Comparison of ENCODE assay signal across 17 mouse cellular contexts in the genomic region with DNA sequence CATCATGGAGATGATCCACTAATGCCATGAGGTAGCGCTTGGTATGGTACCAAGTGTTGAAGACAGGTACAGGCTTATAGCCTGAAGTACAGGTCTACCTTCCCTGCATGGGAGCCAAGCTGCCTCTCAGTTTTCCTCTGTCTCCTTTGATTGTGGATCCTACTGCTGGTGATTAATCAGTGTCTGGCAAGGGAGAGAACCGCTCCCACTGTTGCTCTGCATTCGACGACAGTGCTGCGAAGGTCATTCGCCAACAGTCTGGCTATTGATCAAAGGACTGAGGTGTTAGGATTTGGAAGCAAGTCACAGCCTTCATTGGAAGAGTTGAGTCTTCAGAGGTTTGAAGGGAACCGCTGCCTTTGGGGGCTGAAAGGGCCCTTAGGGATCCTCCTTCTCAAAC.
DNase-seq lines count a peak whose midpoint lies in the region; ATAC-seq and TF ChIP-seq lines count a peak whose summit lies in the region.
"Had no signal": no experiment of that assay in that cellular context is flagged by ENCODE, and none has a peak within 500 bp of the region (broad histone marks: within the 10 kb centered on the region; RNA-seq: fewer than 3 reads in every experiment).

No protein-coding gene starts in this region.

- no peaks in the 10 kb centered on the region for H3K9me3 ChIP-seq in intestine, embryonic 14.5 days (ENCODE audit: control insufficient read depth, low read length)
- no peaks in the 10 kb centered on the region for H3K9me3 ChIP-seq in intestine, embryonic 16.5 days (ENCODE audit: control insufficient read depth, low read length)
- no peaks in the 10 kb centered on the region for H3K9me3 ChIP-seq in lung, postnatal 0 days (ENCODE audit: low read length)
- H3K9me3 ChIP-seq: embryonic facial prominence, embryonic 10.5 days; embryonic facial prominence, embryonic 12.5 days; forebrain, embryonic 13.5 days; forebrain, embryonic 15.5 days had no signal

- 87% methylated on average over 7 of the region's 7 CpGs for WGBS in heart, adult 2 months
- WGBS in intestine, embryonic 14.5 days = 59% methylated on average over 7 of the region's 7 CpGs
- WGBS in intestine, embryonic 16.5 days = 73% methylated on average over 7 of the region's 7 CpGs
- 72% methylated on average over 7 of the region's 7 CpGs for WGBS in lung, postnatal 0 days

- peak; percentile 29 for DNase-seq in adrenal gland, adult 8-10 months
- DNase-seq in adrenal gland, postnatal 25 days = no peak
- peak; percentile 37 for DNase-seq in heart, adult 11 months
- DNase-seq in heart, adult 2 months = no peak
- peak; percentile 16 for DNase-seq in intestine, embryonic 14.5 days (ENCODE audit: low spot score)
- DNase-seq in lung, postnatal 0 days (ENCODE audit: low spot score) = no peak
- DNase-seq: cerebellum, adult 11-12 months; cerebellum, adult 2 months; cerebellum, adult 9-10 months; cerebellum, postnatal 10 days; cerebellum, postnatal 25 days; forebrain, postnatal 0 days had no signal

- no peak for TF ChIP-seq CTCF in heart, adult 2 months (IDR thresholded peaks at IDR 0.05)
- no peak for TF ChIP-seq CTCF in lung, postnatal 0 days (IDR thresholded peaks at IDR 0.05)

- H3K79me2 ChIP-seq in heart, adult 2 months (replicated peaks; ENCODE audit: control insufficient read depth, insufficient read depth, low read length) = no peaks in the 10 kb centered on the region

- H3K27me3 ChIP-seq in heart, adult 2 months (ENCODE audit: control insufficient read depth, insufficient read depth, low read length) = no peaks in the 10 kb centered on the region
- H3K27me3 ChIP-seq in intestine, embryonic 14.5 days (replicated peaks; ENCODE audit: control insufficient read depth, insufficient read depth, low read length) = no peaks in the 10 kb centered on the region
- no peaks in the 10 kb centered on the region for H3K27me3 ChIP-seq in intestine, embryonic 16.5 days (replicated peaks; ENCODE audit: control insufficient read depth, insufficient read depth, low read length)
- no peaks in the 10 kb centered on the region for H3K27me3 ChIP-seq in lung, postnatal 0 days (replicated peaks; ENCODE audit: insufficient read depth, low read length)
- H3K27me3 ChIP-seq: embryonic facial prominence, embryonic 12.5 days; forebrain, embryonic 13.5 days; forebrain, embryonic 15.5 days had no signal

- no peak for TF ChIP-seq EP300 in heart, adult 2 months (IDR thresholded peaks at IDR 0.05; ENCODE audit: insufficient read depth, low read depth, low read length)
- no peak for TF ChIP-seq EP300 in lung, postnatal 0 days (IDR thresholded peaks at IDR 0.05)

- H3K4me3 ChIP-seq in heart, adult 2 months = no peak overlapping the region
- H3K4me3 ChIP-seq in intestine, embryonic 14.5 days (ENCODE audit: low read depth, low read length) = no peak overlapping the region
- no peak overlapping the region for H3K4me3 ChIP-seq in intestine, embryonic 16.5 days (ENCODE audit: low read length)
- H3K4me3 ChIP-seq in lung, postnatal 0 days (ENCODE audit: low read depth, low read length) = no peak overlapping the region
- H3K4me3 ChIP-seq: embryonic facial prominence, embryonic 10.5 days; embryonic facial prominence, embryonic 12.5 days; forebrain, embryonic 13.5 days; forebrain, embryonic 15.5 days had no signal

- H3K9ac ChIP-seq in heart, adult 2 months (ENCODE audit: low read depth, low read length) = no peak overlapping the region
- no peak overlapping the region for H3K9ac ChIP-seq in intestine, embryonic 14.5 days (ENCODE audit: low read length)
- H3K9ac ChIP-seq in intestine, embryonic 16.5 days (ENCODE audit: low read depth, low read length) = no peak overlapping the region
- no peak overlapping the region for H3K9ac ChIP-seq in lung, postnatal 0 days (replicated peaks; ENCODE audit: low read depth)
- H3K9ac ChIP-seq: embryonic facial prominence, embryonic 12.5 days; forebrain, embryonic 13.5 days; forebrain, embryonic 15.5 days; forebrain, postnatal 0 days had no signal

- ATAC-seq in intestine, embryonic 14.5 days (replicated peaks; ENCODE audit: low FRiP score, low TSS enrichment, low read depth) = no peak
- no peak for ATAC-seq in intestine, embryonic 16.5 days
- ATAC-seq in lung, postnatal 0 days = no peak
- ATAC-seq: forebrain, embryonic 13.5 days; forebrain, embryonic 15.5 days; forebrain, postnatal 0 days had no signal

- no peak overlapping the region for H3K27ac ChIP-seq in heart, adult 2 months
- no peak overlapping the region for H3K27ac ChIP-seq in intestine, embryonic 14.5 days (ENCODE audit: low read depth)
- H3K27ac ChIP-seq in intestine, embryonic 16.5 days (ENCODE audit: low read length) = no peak overlapping the region
- no peak overlapping the region for H3K27ac ChIP-seq in lung, postnatal 0 days (ENCODE audit: low read length)
- H3K27ac ChIP-seq: embryonic facial prominence, embryonic 10.5 days; embryonic facial prominence, embryonic 12.5 days; forebrain, embryonic 13.5 days; forebrain, embryonic 15.5 days had no signal

- no peaks in the 10 kb centered on the region for H3K36me3 ChIP-seq in heart, adult 2 months (ENCODE audit: control insufficient read depth, insufficient read depth, low read length)
- no peaks in the 10 kb centered on the region for H3K36me3 ChIP-seq in intestine, embryonic 14.5 days (ENCODE audit: control insufficient read depth, insufficient read depth, low read length)
- no peaks in the 10 kb centered on the region for H3K36me3 ChIP-seq in intestine, embryonic 16.5 days (ENCODE audit: control insufficient read depth, insufficient read depth, low read length)
- no peaks in the 10 kb centered on the region for H3K36me3 ChIP-seq in lung, postnatal 0 days (ENCODE audit: insufficient read depth, low read length)
- H3K36me3 ChIP-seq: embryonic facial prominence, embryonic 10.5 days; embryonic facial prominence, embryonic 12.5 days; forebrain, embryonic 15.5 days had no signal

- H3K4me1 ChIP-seq in heart, adult 2 months (ENCODE audit: control insufficient read depth, insufficient read depth, low read length) = peaks cover 2% of the 10 kb centered on the region; the same call in 1 of the 2 replicates
- H3K4me1 ChIP-seq in intestine, embryonic 14.5 days (replicated peaks; ENCODE audit: control insufficient read depth, insufficient read depth, low read length) = peaks cover under 1% of the 10 kb centered on the region; the same call in 1 of the 2 replicates
- H3K4me1 ChIP-seq in intestine, embryonic 16.5 days (ENCODE audit: control insufficient read depth, insufficient read depth, low read length) = no peaks in the 10 kb centered on the region
- no peaks in the 10 kb centered on the region for H3K4me1 ChIP-seq in lung, postnatal 0 days (ENCODE audit: insufficient read depth, low read depth, low read length)
- H3K4me1 ChIP-seq: embryonic facial prominence, embryonic 10.5 days; embryonic facial prominence, embryonic 12.5 days; forebrain, embryonic 15.5 days had no signal

- intact Hi-C loops in heart, adult 2 months (cut with DNase I) = no loop called here

- H3K4me2 ChIP-seq in intestine, embryonic 14.5 days (ENCODE audit: low read length) = no peak overlapping the region
- no peak overlapping the region for H3K4me2 ChIP-seq in intestine, embryonic 16.5 days (ENCODE audit: low read depth, low read length)
- no peak overlapping the region for H3K4me2 ChIP-seq in lung, postnatal 0 days (replicated peaks; ENCODE audit: low read depth, low read length)
- H3K4me2 ChIP-seq: embryonic facial prominence, embryonic 12.5 days; forebrain, embryonic 13.5 days; forebrain, embryonic 15.5 days had no signal

- TF ChIP-seq POLR2A in heart, adult 2 months (IDR thresholded peaks at IDR 0.05; ENCODE audit: insufficient read depth, low read depth, low read length) = no peak

Comparison
In these comparisons a context has a peak if more than half of its experiments do, and no peak if none do; other contexts are left out.
1. DNase-seq: peak in adrenal gland, adult 8-10 months (single experiment), heart, adult 11 months (single experiment) and intestine, embryonic 14.5 days (single experiment); none in adrenal gland, postnatal 25 days (single experiment), heart, adult 2 months (0 of 2) and lung, postnatal 0 days (single experiment).